Mouse (Mus musculus) liver, embryonic 14.5 days (tissue): ENCODE measurements around the gene Slc46a1.

ENCODE experiments used
- CTCF ChIP-seq: IDR thresholded peaks from 2 replicates; pipeline ENCODE4 v1.5.1; 2016; ENCODE audit warnings: antibody characterized with exemption, low read depth, control low read depth
- EP300 ChIP-seq: IDR thresholded peaks from 2 replicates; pipeline ENCODE4 v1.6.1; 2016; ENCODE audit warnings: antibody characterized with exemption, low read depth

DNA sequence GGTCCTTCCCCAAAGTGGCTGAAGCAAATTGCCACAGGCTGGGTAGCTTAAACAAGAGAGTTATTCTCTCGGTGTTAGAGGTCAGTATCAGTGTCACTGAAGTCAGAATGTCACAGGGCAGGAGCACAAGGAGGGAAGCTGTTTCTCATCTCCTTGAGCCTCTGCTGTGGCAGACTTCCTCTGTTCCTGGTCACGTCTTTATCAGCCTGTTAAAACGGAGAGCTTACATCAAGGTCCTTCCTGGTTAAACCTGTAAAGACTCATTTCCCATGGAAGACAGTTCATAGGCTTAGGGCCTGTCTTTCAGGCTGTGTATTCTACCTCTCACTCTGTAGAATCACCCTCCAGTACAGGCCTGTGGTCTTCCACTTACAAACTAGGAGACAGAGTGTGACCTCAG, 2.4 kb downstream of the Slc46a1 start:
- TF ChIP-seq CTCF = no peak
- TF ChIP-seq EP300 = no peak
